Mouse (Mus musculus) bone marrow macrophage, adult 2 months (primary cell): ENCODE results near the gene Cacnb1.

Experiments
- CTCF ChIP-seq: IDR thresholded peaks from 2 replicates; pipeline ENCODE4 v1.5.1; 2012; ENCODE audit warnings: low read depth, mild to moderate bottlenecking, low read length, moderate library complexity
- POLR2A ChIP-seq: IDR thresholded peaks from 2 replicates; pipeline ENCODE4 v1.6.1; 2012; ENCODE audit warnings: mild to moderate bottlenecking, low read depth, low read length, borderline replicate concordance

DNA sequence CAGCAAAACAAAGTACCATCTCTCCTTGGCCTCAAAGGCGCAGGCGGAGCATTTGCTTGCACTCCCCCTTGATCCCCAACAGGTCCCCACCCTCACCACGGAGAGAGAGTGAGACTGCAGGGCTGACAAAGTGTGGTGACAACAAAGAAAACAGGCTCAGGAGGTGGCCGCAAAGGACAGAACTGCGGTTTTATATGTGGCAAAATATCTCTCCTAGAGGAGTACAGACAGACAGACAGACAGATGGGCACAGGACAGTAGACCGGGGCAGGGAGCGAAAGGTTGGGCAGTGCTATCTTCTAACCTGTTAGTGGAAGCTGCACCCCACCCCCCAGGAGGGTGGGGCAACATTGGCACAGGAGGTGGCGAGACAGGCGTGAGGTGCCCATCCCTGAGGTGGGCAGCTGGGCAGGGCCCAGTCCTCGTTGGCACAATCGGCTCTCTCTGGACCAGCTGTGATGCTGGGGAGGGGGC is 21.4 kb downstream of the Cacnb1 start:
- no peak for TF ChIP-seq POLR2A
- TF ChIP-seq CTCF: no peak
